Mouse (Mus musculus): Measurements from ENCODE around the gene Mark2. TPM values are rescaled to one million over a fixed set of nuclear protein-coding genes. Genes with fewer than 3 reads are reported as not detected.

The Mark2 gene
- polyA plus RNA-seq, 1 experiment from 2014 or later = 44.3 TPM

DNA sequence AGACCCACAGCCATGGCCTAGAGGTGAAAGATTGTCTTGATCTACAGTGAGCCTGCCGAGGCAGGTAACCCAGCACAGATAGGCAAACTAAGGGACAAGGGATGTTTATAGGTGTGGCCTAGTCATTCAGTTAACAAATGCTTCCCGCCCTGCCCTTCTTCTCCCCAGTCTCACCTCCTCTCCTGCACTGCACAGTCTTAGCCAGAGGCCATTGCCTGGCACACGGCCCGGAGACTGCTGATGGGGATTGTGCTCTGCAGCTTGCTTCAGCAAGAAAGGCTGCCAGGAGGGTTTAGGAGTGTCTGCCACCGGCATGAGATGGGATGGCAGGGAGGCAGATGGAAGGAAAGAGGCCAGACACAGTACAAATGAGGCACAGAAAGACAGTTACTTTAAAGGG is 83.8 kb downstream of the Mark2 start:
- H3K4me1 ChIP-seq (ENCODE audit: control insufficient read depth, insufficient read depth, low read length) = no peaks in the 10 kb centered on the region
- H3K27me3 ChIP-seq (ENCODE audit: control insufficient read depth, insufficient read depth, low read length) = no peaks in the 10 kb centered on the region
- no peak overlapping the region for H3K4me2 ChIP-seq (ENCODE audit: low read depth, low read length)
- no peaks in the 10 kb centered on the region for H3K9me3 ChIP-seq (ENCODE audit: control insufficient read depth, low read length)
- ATAC-seq (ENCODE audit: low read depth) = no peak
- 77% methylated on average over 5 of the region's 5 CpGs for WGBS
- H3K4me3 ChIP-seq (ENCODE audit: low read depth, low read length) = no peak overlapping the region
- H3K27ac ChIP-seq (ENCODE audit: low read depth, low read length) = no peak overlapping the region
- H3K36me3 ChIP-seq (ENCODE audit: control insufficient read depth, insufficient read depth, low read length) = no peaks in the 10 kb centered on the region
- H3K9ac ChIP-seq (replicated peaks; ENCODE audit: low read depth, low read length) = no peak overlapping the region

DNA sequence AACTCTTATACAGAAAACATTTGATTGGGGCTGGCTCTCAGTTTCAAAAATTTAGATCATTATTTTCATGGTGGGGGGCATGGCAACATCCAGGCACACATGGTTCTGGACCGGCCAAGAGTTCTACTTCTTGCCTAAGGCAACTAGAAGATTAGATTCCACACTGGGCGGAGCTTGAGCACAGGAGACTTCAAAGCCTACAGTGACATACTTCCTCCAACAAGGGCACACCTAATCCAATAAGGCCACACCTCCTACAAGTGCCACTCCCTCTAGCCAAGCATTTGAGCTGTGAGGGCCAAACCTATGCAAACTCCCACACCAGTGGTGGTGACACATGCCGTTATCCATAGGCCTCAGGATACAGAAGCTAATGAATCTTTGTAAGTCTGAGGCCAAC is 95.6 kb downstream of the Mark2 start:
- ATAC-seq (ENCODE audit: low read depth) = no peak

DNA sequence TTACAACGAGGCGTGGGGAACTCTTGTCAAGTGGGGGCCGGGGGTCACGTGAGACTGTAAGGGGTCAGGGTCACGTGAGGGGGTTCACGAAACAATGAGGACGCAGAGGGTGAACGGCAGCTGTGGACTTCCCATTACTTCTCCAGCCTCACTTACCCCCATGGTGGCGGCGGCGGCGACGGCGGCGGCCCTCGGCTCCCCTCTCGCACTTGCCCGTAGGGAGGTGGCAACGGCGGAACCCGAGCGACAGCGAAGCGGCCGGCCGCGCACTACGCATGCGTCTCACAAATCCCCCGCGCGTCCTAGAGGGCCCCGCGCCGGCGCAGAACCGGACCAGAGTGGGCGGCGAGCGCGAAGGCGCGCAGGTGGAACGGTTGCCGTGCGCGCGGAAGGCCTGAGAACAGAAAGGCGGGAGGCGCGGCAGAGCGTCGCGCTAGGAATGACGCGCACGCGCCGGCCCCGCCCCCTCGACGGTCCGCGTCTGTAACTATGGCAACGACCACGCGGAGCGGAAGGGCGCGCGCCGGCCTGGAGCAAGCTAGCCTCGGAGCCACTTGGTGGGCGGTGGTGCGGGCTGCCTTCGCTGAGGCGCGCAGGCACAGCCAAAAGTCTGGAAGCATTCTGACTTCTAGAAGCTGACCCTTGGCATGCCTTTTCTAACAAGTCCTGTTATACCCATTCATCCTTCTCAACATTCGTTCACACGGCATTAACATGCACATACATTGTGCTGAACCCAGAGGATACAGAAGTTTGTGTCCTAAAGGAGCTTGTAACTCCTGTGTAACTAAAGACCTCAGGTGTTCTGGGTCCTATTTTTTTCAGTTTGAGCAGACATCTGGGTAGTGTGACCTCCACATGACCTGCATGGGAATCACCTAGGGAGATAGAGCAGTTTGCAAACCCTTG is 100.6 kb downstream of the Mark2 start, which contains the start of gene Naa40:
Gene Naa40, minus strand, starts transcription at position 402 of the 909 bp plus-strand sequence.
- Histone ChIP-seq H3K4me3 (ENCODE audit: low read depth, low read length) (peak within 1 kb of the TSS; percentile 72), H3K4me2 (ENCODE audit: low read depth, low read length) (peak within 1 kb of the TSS; percentile 98), H3K27ac (ENCODE audit: low read depth, low read length) (peak within 1 kb of the TSS; percentile 80), H3K4me1 (ENCODE audit: control insufficient read depth, insufficient read depth, low read length) (peaks cover 8% of the 10 kb centered on the region), H3K27me3 (ENCODE audit: control insufficient read depth, insufficient read depth, low read length) (no peaks in the 10 kb centered on the region), H3K36me3 (ENCODE audit: control insufficient read depth, insufficient read depth, low read length) (no peaks in the 10 kb centered on the region), H3K9ac (replicated peaks; ENCODE audit: low read depth, low read length) (peak within 1 kb of the TSS; percentile 82), H3K9me3 (ENCODE audit: control insufficient read depth, low read length) (no peaks in the 10 kb centered on the region)
- ATAC-seq (ENCODE audit: low read depth) = peak; percentile 96
- under 1% methylated on average over 57 of the region's 80 CpGs for WGBS

More for the DNA sequence above, 95.6 kb downstream of the Mark2 start:
- Histone ChIP-seq H3K4me3 (ENCODE audit: low read depth, low read length) (no peak overlapping the region), H3K4me1 (ENCODE audit: control insufficient read depth, insufficient read depth, low read length) (no peaks in the 10 kb centered on the region), H3K36me3 (ENCODE audit: control insufficient read depth, insufficient read depth, low read length) (no peaks in the 10 kb centered on the region), H3K9ac (replicated peaks; ENCODE audit: low read depth, low read length) (no peak overlapping the region), H3K27ac (ENCODE audit: low read depth, low read length) (no peak overlapping the region), H3K27me3 (ENCODE audit: control insufficient read depth, insufficient read depth, low read length) (no peaks in the 10 kb centered on the region), H3K4me2 (ENCODE audit: low read depth, low read length) (no peak overlapping the region), H3K9me3 (ENCODE audit: control insufficient read depth, low read length) (no peaks in the 10 kb centered on the region)
- 79% methylated on average over 3 of the region's 3 CpGs for WGBS

DNA sequence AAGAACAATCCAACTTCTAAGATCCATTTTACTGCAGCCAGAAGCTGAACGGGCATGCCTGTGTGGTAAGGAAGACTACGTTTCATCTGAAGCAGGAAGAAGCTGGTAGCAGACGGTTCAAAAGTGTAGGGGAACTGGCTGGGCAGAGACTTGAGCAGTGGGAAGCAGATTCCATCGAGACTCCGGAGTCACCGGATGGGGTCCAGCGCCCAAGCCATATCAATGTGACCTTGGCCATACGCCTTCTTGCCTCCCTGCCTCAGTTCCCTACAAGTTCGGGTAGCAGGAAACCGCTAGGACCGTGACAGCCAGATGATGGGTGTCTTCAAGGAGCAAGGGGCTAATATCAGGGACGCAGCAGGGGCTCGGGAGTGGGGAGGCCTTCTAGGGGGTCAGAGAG is 101.4 kb downstream of the Mark2 start:
- no peaks in the 10 kb centered on the region for H3K9me3 ChIP-seq (ENCODE audit: control insufficient read depth, low read length)
- H3K4me3 ChIP-seq (ENCODE audit: low read depth, low read length) = peak overlapping the region; percentile 72
- WGBS = 3% methylated on average over 13 of the region's 13 CpGs
- no peaks in the 10 kb centered on the region for H3K27me3 ChIP-seq (ENCODE audit: control insufficient read depth, insufficient read depth, low read length)
- peaks cover 8% of the 10 kb centered on the region for H3K4me1 ChIP-seq (ENCODE audit: control insufficient read depth, insufficient read depth, low read length)
- peak overlapping the region; percentile 82 for H3K9ac ChIP-seq (replicated peaks; ENCODE audit: low read depth, low read length)
- no peaks in the 10 kb centered on the region for H3K36me3 ChIP-seq (ENCODE audit: control insufficient read depth, insufficient read depth, low read length)
- peak overlapping the region; percentile 80; the same call in 1 of the 2 replicates for H3K27ac ChIP-seq (ENCODE audit: low read depth, low read length)
- 0 out of 2 replicates have a peak, but pooled peaks have one; percentile 4 for ATAC-seq (ENCODE audit: low read depth)
- H3K4me2 ChIP-seq (ENCODE audit: low read depth, low read length) = peak overlapping the region; percentile 98

DNA sequence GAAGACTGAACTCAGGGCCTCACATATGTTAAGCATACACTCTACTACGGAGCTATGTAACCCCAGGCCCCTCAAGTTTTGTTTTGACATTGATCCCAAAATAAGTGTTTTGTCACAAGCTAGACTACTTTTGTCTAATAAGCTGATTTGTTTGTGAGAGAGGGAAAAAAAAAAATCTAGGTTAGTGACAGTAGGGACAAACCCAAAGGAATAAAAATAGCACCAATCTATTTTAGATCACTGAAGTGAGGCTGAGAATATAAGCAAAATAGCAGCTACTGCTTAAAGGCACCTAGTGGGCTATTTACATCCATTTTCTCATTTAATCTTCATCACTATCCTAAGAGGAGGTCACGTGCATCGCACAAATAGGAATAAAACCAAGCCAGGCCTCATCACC is 102.1 kb downstream of the Mark2 start:
- ATAC-seq (ENCODE audit: low read depth) = no peak
- WGBS = 90% methylated on average over 3 of the region's 3 CpGs
- H3K4me2 ChIP-seq (ENCODE audit: low read depth, low read length) = peak overlapping the region; percentile 98

DNA sequence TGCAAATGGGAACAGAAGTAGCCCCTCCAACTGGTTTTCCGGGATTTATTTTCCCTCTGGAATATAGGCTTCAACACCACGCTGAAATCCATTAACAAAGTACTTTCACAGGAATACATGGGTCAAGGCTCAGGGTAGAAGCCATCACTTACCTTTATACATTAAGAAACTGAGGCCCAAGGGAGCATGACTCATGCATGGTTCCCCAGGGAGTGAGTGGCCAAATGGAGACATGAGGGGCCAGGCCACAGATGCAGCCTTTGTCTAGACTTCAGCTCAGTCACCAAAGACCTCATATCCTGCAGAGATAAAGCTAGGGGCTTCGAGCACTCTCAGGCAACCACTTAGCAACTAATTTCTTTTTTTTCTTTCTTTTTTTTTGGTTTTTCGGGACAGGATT is 104.9 kb downstream of the Mark2 start:
- no peak overlapping the region for H3K9ac ChIP-seq (replicated peaks; ENCODE audit: low read depth, low read length)

More for the DNA sequence above, 102.1 kb downstream of the Mark2 start:
- no peaks in the 10 kb centered on the region for H3K9me3 ChIP-seq (ENCODE audit: control insufficient read depth, low read length)
- H3K36me3 ChIP-seq (ENCODE audit: control insufficient read depth, insufficient read depth, low read length) = no peaks in the 10 kb centered on the region
- H3K27me3 ChIP-seq (ENCODE audit: control insufficient read depth, insufficient read depth, low read length) = no peaks in the 10 kb centered on the region
- no peak overlapping the region; the same call in 1 of the 2 replicates for H3K4me3 ChIP-seq (ENCODE audit: low read depth, low read length)
- no peak overlapping the region for H3K27ac ChIP-seq (ENCODE audit: low read depth, low read length)
- H3K9ac ChIP-seq (replicated peaks; ENCODE audit: low read depth, low read length) = peak overlapping the region; percentile 82; the same call in 1 of the 2 replicates
- H3K4me1 ChIP-seq (ENCODE audit: control insufficient read depth, insufficient read depth, low read length) = peaks cover 8% of the 10 kb centered on the region

DNA sequence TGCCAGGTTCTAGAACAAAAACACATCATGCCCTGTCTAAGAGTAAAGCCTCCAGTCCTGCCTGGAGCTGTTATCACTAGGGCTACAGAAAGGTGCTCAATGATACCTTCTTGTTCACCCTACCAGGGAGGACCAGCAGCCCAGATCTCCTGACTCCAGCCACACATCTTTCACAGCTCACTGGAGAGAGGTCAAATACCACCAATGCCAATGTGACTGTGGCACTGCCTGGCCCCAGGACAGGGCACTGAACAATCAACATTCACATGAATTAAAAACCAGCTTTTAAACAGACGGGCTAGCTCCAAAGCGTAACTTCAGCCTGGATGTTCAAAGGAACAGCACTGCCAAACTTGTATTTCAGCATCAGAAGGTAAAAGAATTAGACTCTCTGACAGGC is 105.6 kb downstream of the Mark2 start:
- no peak overlapping the region for H3K4me2 ChIP-seq (ENCODE audit: low read depth, low read length)
- no peaks in the 10 kb centered on the region for H3K36me3 ChIP-seq (ENCODE audit: control insufficient read depth, insufficient read depth, low read length)
- no peaks in the 10 kb centered on the region for H3K27me3 ChIP-seq (ENCODE audit: control insufficient read depth, insufficient read depth, low read length)
- peaks cover 8% of the 10 kb centered on the region for H3K4me1 ChIP-seq (ENCODE audit: control insufficient read depth, insufficient read depth, low read length)
- no peak for ATAC-seq (ENCODE audit: low read depth)
- no peak overlapping the region for H3K27ac ChIP-seq (ENCODE audit: low read depth, low read length)
- H3K9me3 ChIP-seq (ENCODE audit: control insufficient read depth, low read length) = no peaks in the 10 kb centered on the region
- WGBS = 89% methylated on average over 2 of the region's 2 CpGs
- H3K9ac ChIP-seq (replicated peaks; ENCODE audit: low read depth, low read length) = 0 out of 2 replicates have a peak overlapping the region, but pooled peaks have one; percentile 7
- no peak overlapping the region for H3K4me3 ChIP-seq (ENCODE audit: low read depth, low read length)

More for the DNA sequence above, 104.9 kb downstream of the Mark2 start:
- 83% methylated on average over 4 of the region's 4 CpGs for WGBS
- Histone ChIP-seq H3K27me3 (ENCODE audit: control insufficient read depth, insufficient read depth, low read length) (no peaks in the 10 kb centered on the region), H3K27ac (ENCODE audit: low read depth, low read length) (no peak overlapping the region), H3K4me1 (ENCODE audit: control insufficient read depth, insufficient read depth, low read length) (peaks cover 8% of the 10 kb centered on the region), H3K4me2 (ENCODE audit: low read depth, low read length) (no peak overlapping the region), H3K9me3 (ENCODE audit: control insufficient read depth, low read length) (no peaks in the 10 kb centered on the region), H3K4me3 (ENCODE audit: low read depth, low read length) (no peak overlapping the region), H3K36me3 (ENCODE audit: control insufficient read depth, insufficient read depth, low read length) (no peaks in the 10 kb centered on the region)
- ATAC-seq (ENCODE audit: low read depth) = no peak

DNA sequence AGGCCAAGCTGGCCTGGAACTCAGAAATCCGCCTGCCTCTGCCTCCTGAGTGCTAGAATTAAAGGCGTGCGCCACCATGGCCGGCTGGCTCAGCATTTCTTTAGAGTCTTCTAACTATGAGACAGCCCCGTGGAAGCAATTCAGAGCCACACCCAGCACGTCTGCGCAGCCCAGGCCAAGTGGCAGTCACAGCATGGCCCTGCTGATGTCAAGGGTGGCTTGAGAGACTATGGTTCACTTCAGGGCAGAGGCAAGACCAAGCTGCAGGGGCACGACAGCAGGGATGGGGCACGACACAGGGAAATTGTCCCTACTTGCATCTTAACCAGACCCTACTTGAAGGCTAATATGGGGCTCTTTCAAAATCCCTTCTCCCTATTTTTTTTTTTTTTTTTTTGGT is 106.2 kb downstream of the Mark2 start:
- Histone ChIP-seq H3K9ac (replicated peaks; ENCODE audit: low read depth, low read length) (no peak overlapping the region), H3K4me2 (ENCODE audit: low read depth, low read length) (no peak overlapping the region), H3K27me3 (ENCODE audit: control insufficient read depth, insufficient read depth, low read length) (no peaks in the 10 kb centered on the region), H3K4me3 (ENCODE audit: low read depth, low read length) (no peak overlapping the region), H3K9me3 (ENCODE audit: control insufficient read depth, low read length) (no peaks in the 10 kb centered on the region), H3K4me1 (ENCODE audit: control insufficient read depth, insufficient read depth, low read length) (peaks cover 8% of the 10 kb centered on the region), H3K36me3 (ENCODE audit: control insufficient read depth, insufficient read depth, low read length) (peaks cover 2% of the 10 kb centered on the region; the same call in 1 of the 2 replicates), H3K27ac (ENCODE audit: low read depth, low read length) (no peak overlapping the region)
- WGBS = 90% methylated on average over 9 of the region's 9 CpGs
- no peak for ATAC-seq (ENCODE audit: low read depth)

DNA sequence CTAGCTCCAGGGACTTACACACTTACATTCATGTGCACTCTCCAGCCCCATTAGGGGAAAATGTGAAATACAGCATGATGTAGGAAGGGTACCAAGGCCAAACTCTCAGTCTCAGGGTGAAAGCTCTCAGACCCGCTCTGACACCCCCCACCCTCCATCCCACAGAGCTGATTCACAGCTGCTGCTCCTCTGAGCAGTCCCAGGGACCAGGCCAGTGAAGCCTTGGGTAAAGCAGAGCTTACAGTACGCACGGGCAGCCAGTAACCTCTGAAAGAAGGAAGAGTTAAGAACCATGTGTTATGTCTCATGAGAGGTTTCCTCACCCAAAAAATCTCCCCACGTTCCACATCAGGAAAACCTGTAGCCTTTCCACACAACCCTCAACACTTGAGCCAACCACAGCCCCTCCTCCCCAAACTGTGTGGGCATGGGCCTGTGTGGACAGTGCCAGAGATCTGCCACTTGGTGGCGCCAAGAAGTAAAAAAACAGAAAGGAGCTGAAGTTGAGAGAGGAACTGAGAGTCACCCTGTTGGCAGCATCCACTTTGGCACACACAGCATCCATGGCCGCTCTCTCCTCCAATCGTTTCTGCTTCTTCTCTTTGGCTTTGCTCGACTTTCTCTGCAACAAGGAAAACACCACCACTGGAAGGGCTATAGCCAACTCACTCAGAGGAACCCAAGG is 107.0 kb downstream of the Mark2 start:
- Histone ChIP-seq H3K9ac (replicated peaks; ENCODE audit: low read depth, low read length) (no peak overlapping the region), H3K4me1 (ENCODE audit: control insufficient read depth, insufficient read depth, low read length) (peaks cover under 1% of the 10 kb centered on the region), H3K4me2 (ENCODE audit: low read depth, low read length) (no peak overlapping the region), H3K27ac (ENCODE audit: low read depth, low read length) (no peak overlapping the region), H3K36me3 (ENCODE audit: control insufficient read depth, insufficient read depth, low read length) (peaks cover 10% of the 10 kb centered on the region), H3K27me3 (ENCODE audit: control insufficient read depth, insufficient read depth, low read length) (no peaks in the 10 kb centered on the region), H3K4me3 (ENCODE audit: low read depth, low read length) (no peak overlapping the region), H3K9me3 (ENCODE audit: control insufficient read depth, low read length) (no peaks in the 10 kb centered on the region)
- 57% methylated on average over 8 of the region's 8 CpGs for WGBS
- ATAC-seq (ENCODE audit: low read depth) = peak; percentile 89

Measured in neural tube, embryonic 14.5 days (tissue).